Mouse (Mus musculus) urinary bladder, postnatal 14 days (tissue): ENCODE results near the gene Hyal2.
A peak's percentile ranks its signal among the peaks of the same experiment; 100 is the strongest.

Experiments used
- DNase-seq: peaks from one replicate; pipeline ENCODE4 v3.0.0; 2021; ENCODE audit warnings: low spot score

Gene Hyal2

GRCm38 (mm10) chr9:107567702-107568319, at the start of gene Hyal2:
Gene Hyal2 (plus strand): TSS chr9:107567945.
- DNase-seq, result no peak

- DNase-seq, result no peak
Observed at GRCm38 (mm10) chr9:107520331-107520730, 47.4 kb upstream of the Hyal2 start.

- DNase-seq, result no peak
Observed at GRCm38 (mm10) chr9:107521190-107521589, 46.6 kb upstream of the Hyal2 start.

- DNase-seq, result no peak
Observed at GRCm38 (mm10) chr9:107521711-107522399, 45.9 kb upstream of the Hyal2 start.

GRCm38 (mm10) chr9:107522400-107522711, 45.4 kb upstream of the Hyal2 start:
- no peak for DNase-seq

GRCm38 (mm10) chr9:107526198-107527026, 41.3 kb upstream of the Hyal2 start:
- peak; percentile 86 for DNase-seq

- peak; percentile 93 for DNase-seq
Observed at GRCm38 (mm10) chr9:107533791-107534407, 33.8 kb upstream of the Hyal2 start, which contains the start of gene Tmem115. Gene Tmem115 (plus strand): TSS chr9:107533945.

GRCm38 (mm10) chr9:107534408-107535202, 33.1 kb upstream of the Hyal2 start:
- DNase-seq, result no peak

- DNase-seq, result no peak
Observed at GRCm38 (mm10) chr9:107538231-107538630, 29.5 kb upstream of the Hyal2 start.

GRCm38 (mm10) chr9:107538711-107539110, 29.0 kb upstream of the Hyal2 start:
- no peak for DNase-seq

- no peak for DNase-seq
Observed at GRCm38 (mm10) chr9:107539940-107540339, 27.8 kb upstream of the Hyal2 start.

- no peak for DNase-seq
Observed at GRCm38 (mm10) chr9:107540420-107540819, 27.3 kb upstream of the Hyal2 start.

- no peak for DNase-seq
Observed at GRCm38 (mm10) chr9:107541005-107541404, 26.7 kb upstream of the Hyal2 start.

GRCm38 (mm10) chr9:107541474-107542351, 26.0 kb upstream of the Hyal2 start, which contains the start of the genes Cyb561d2 and Nprl2:
Gene Cyb561d2 (minus strand): TSS chr9:107542193.
Gene Nprl2 (plus strand): TSS chr9:107542226.
- DNase-seq, result peak; percentile 94

GRCm38 (mm10) chr9:107542352-107542686, 25.4 kb upstream of the Hyal2 start:
- DNase-seq, result no peak

- no peak for DNase-seq
Observed at GRCm38 (mm10) chr9:107542721-107543120, 25.0 kb upstream of the Hyal2 start.

- no peak for DNase-seq
Observed at GRCm38 (mm10) chr9:107543299-107543698, 24.4 kb upstream of the Hyal2 start.

- no peak for DNase-seq
Observed at GRCm38 (mm10) chr9:107544196-107544700, 23.5 kb upstream of the Hyal2 start.

GRCm38 (mm10) chr9:107544729-107545128, 23.0 kb upstream of the Hyal2 start:
- no peak for DNase-seq

GRCm38 (mm10) chr9:107545199-107545598, 22.5 kb upstream of the Hyal2 start:
- no peak for DNase-seq
